In the genomic region with DNA sequence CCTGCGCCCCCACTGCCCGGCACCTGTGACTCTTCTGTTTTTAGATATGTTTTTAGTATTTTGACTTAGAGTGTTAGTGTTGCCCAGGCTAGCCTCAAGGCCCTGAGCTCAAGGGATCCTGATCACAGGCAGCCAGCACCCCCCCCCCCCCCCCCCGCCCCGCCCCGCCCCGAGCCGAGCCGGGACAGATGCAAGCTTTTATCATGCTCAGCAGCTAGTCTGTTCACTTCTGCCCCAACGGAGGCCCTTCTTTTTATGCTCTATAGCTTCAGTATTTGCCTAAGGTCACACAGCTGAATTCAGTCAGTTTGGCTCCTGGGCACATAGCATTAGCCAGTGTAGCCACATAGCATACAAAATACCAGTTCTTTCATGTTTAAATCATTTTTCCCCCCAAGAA, we compare ENCODE assay signal across 29 mouse cellular contexts. TPM values are rescaled to one million over a fixed set of nuclear protein-coding genes. Genes with fewer than 3 reads are reported as not detected.
DNase-seq lines count a peak whose midpoint lies in the region; ATAC-seq and TF ChIP-seq lines count a peak whose summit lies in the region.
"Had no signal": no experiment of that assay in that cellular context is flagged by ENCODE, and none has a peak within 500 bp of the region (broad histone marks: within the 10 kb centered on the region; RNA-seq: fewer than 3 reads in every experiment).

No protein-coding gene starts in this region.

- 47% methylated on average over 6 of the region's 9 CpGs for WGBS in hindbrain, embryonic 11.5 days
- WGBS in hindbrain, postnatal 0 days, result 66% methylated on average over 3 of the region's 9 CpGs
- 39% methylated on average over 6 of the region's 9 CpGs for WGBS in liver, embryonic 12.5 days (ENCODE audit: insufficient replicate concordance)

- H3K4me3 ChIP-seq in hindbrain, embryonic 11.5 days (ENCODE audit: low read depth, low read length), result no peak overlapping the region
- no peak overlapping the region for H3K4me3 ChIP-seq in hindbrain, postnatal 0 days (ENCODE audit: low read length)
- no peak overlapping the region for H3K4me3 ChIP-seq in ES-E14 (ENCODE audit: insufficient read depth in 1 of 2, low read depth in 1 of 2, low read length in 2 of 2, poor library complexity in 1 of 2, severe bottlenecking in 1 of 2)
- no peak overlapping the region for H3K4me3 ChIP-seq in liver, embryonic 12.5 days
- H3K4me3 ChIP-seq: limb, embryonic 13.5 days; lung, embryonic 15.5 days; midbrain, embryonic 13.5 days had no signal

- H3K9me3 ChIP-seq in hindbrain, embryonic 11.5 days (ENCODE audit: control insufficient read depth, low read length), result no peaks in the 10 kb centered on the region
- H3K9me3 ChIP-seq in hindbrain, postnatal 0 days (ENCODE audit: low read length), result no peaks in the 10 kb centered on the region
- H3K9me3 ChIP-seq in ES-E14 (ENCODE audit: control insufficient read depth, insufficient read depth, low read depth, low read length), result no peaks in the 10 kb centered on the region
- no peaks in the 10 kb centered on the region for H3K9me3 ChIP-seq in liver, embryonic 12.5 days (replicated peaks)
- H3K9me3 ChIP-seq: limb, embryonic 13.5 days; lung, embryonic 15.5 days; midbrain, embryonic 13.5 days had no signal

- H3K27me3 ChIP-seq in hindbrain, embryonic 11.5 days (ENCODE audit: control insufficient read depth, insufficient read depth, low read length), result no peaks in the 10 kb centered on the region
- H3K27me3 ChIP-seq in hindbrain, postnatal 0 days (ENCODE audit: insufficient read depth, low read length), result no peaks in the 10 kb centered on the region
- H3K27me3 ChIP-seq in liver, embryonic 12.5 days (replicated peaks), result no peaks in the 10 kb centered on the region
- H3K27me3 ChIP-seq: limb, embryonic 13.5 days; lung, embryonic 15.5 days; midbrain, embryonic 13.5 days; Patski had no signal

- in situ Hi-C loops in ES-E14 (cut with MboI; ENCODE audit: low sequenced_read_pairs in 2 of 2, unreplicated experiment in 2 of 2), result no loop called here

- no peak for DNase-seq in hindbrain, embryonic 11.5 days (ENCODE audit: low spot score)
- DNase-seq in hindbrain, postnatal 0 days (ENCODE audit: low spot score), result no peak
- no peak for DNase-seq in ES-E14 (ENCODE audit: low read depth, low spot score)
- DNase-seq in left cerebral cortex, postnatal 25 days (ENCODE audit: low spot score in 2 of 2), result no peak
- no peak for DNase-seq in embryo, embryonic 10.5 days (ENCODE audit: low spot score)
- DNase-seq: adrenal gland, postnatal 25 days; B cell, adult 2 months; cerebellum, adult 11-12 months; cerebellum, postnatal 14 days; embryo, embryonic 11 days; forebrain, postnatal 0 days; kidney, adult 8-10 months; kidney, postnatal 25 days; lung, postnatal 4 days; right cerebral cortex, postnatal 14 days; spleen, adult 18-20 months; thymus, adult 2 months had no signal

- no peak for TF ChIP-seq CTCF in hindbrain, postnatal 0 days (IDR thresholded peaks at IDR 0.05; ENCODE audit: low read depth)

- peak; percentile 43; the same call in 1 of the 2 replicates for ATAC-seq in hindbrain, embryonic 11.5 days (ENCODE audit: low FRiP score)
- ATAC-seq in hindbrain, postnatal 0 days, result no peak
- ATAC-seq in liver, embryonic 12.5 days, result peak; percentile 90
- ATAC-seq in megakaryocyte-erythroid progenitor cell, adult 5-6 weeks (replicated peaks; ENCODE audit: low FRiP score, low TSS enrichment, poor library complexity, severe bottlenecking), result peak; percentile 86
- ATAC-seq: forebrain, postnatal 0 days; inflammation-experienced regulatory T-cells, adult 6 months; midbrain, embryonic 13.5 days; Patski had no signal

- H3K36me3 ChIP-seq in hindbrain, embryonic 11.5 days (ENCODE audit: control insufficient read depth, insufficient read depth, low read length), result no peaks in the 10 kb centered on the region
- no peaks in the 10 kb centered on the region for H3K36me3 ChIP-seq in hindbrain, postnatal 0 days (ENCODE audit: insufficient read depth, low read length)
- H3K36me3 ChIP-seq in ES-E14 (ENCODE audit: control insufficient read depth, insufficient read depth, low read length, poor library complexity, severe bottlenecking), result peaks cover 2% of the 10 kb centered on the region; the same call in 1 of the 2 replicates
- no peaks in the 10 kb centered on the region for H3K36me3 ChIP-seq in liver, embryonic 12.5 days
- H3K36me3 ChIP-seq: limb, embryonic 13.5 days; lung, embryonic 15.5 days; midbrain, embryonic 13.5 days had no signal

- H3K9ac ChIP-seq in hindbrain, embryonic 11.5 days (ENCODE audit: low read depth, low read length), result no peak overlapping the region
- H3K9ac ChIP-seq in hindbrain, postnatal 0 days (replicated peaks; ENCODE audit: low read length), result no peak overlapping the region
- no peak overlapping the region for H3K9ac ChIP-seq in ES-E14 (ENCODE audit: insufficient read depth, low read depth, low read length, poor library complexity, severe bottlenecking)
- 0 out of 2 replicates have a peak overlapping the region, but pooled peaks have one; percentile 38 for H3K9ac ChIP-seq in liver, embryonic 12.5 days
- H3K9ac ChIP-seq: forebrain, postnatal 0 days; limb, embryonic 13.5 days; lung, embryonic 15.5 days; midbrain, embryonic 13.5 days had no signal

- H3K27ac ChIP-seq in hindbrain, embryonic 11.5 days (ENCODE audit: low read depth, low read length), result no peak overlapping the region
- no peak overlapping the region for H3K27ac ChIP-seq in hindbrain, postnatal 0 days
- no peak overlapping the region; the same call in 1 of the 2 replicates for H3K27ac ChIP-seq in ES-E14 (ENCODE audit: insufficient read depth, low read depth, low read length, poor library complexity, severe bottlenecking)
- H3K27ac ChIP-seq in liver, embryonic 12.5 days, result peak overlapping the region; percentile 62
- H3K27ac ChIP-seq: limb, embryonic 13.5 days; lung, embryonic 15.5 days; midbrain, embryonic 13.5 days had no signal

- H3K4me1 ChIP-seq in hindbrain, embryonic 11.5 days (replicated peaks; ENCODE audit: control insufficient read depth, insufficient read depth, low read length), result no peaks in the 10 kb centered on the region
- H3K4me1 ChIP-seq in hindbrain, postnatal 0 days (ENCODE audit: insufficient read depth, low read length), result no peaks in the 10 kb centered on the region
- peaks cover 10 to 17% of the 10 kb centered on the region in 2 experiments for H3K4me1 ChIP-seq in ES-E14 (ENCODE audit: control insufficient read depth in 2 of 2, insufficient read depth in 2 of 2, low read length in 2 of 2, poor library complexity in 1 of 2)
- peaks cover 50% of the 10 kb centered on the region for H3K4me1 ChIP-seq in liver, embryonic 12.5 days
- H3K4me1 ChIP-seq: limb, embryonic 13.5 days; lung, embryonic 15.5 days; midbrain, embryonic 13.5 days had no signal

- H3K4me2 ChIP-seq in hindbrain, embryonic 11.5 days (replicated peaks; ENCODE audit: low read depth, low read length), result no peak overlapping the region
- H3K4me2 ChIP-seq in hindbrain, postnatal 0 days (ENCODE audit: low read depth, low read length), result no peak overlapping the region
- peak overlapping the region; percentile 42 for H3K4me2 ChIP-seq in liver, embryonic 12.5 days
- H3K4me2 ChIP-seq: limb, embryonic 13.5 days; lung, embryonic 15.5 days; midbrain, embryonic 13.5 days had no signal

- intact Hi-C loops in left cerebral cortex, postnatal 25 days (cut with DNase I), result no loop called here

RNA-seq across cellular contexts. Expression of gene Gm6169, which starts 12.7 kb away (rescaled TPM):
- polyA plus RNA-seq in hindbrain, embryonic 11.5 days (2014; fragmentation: Nextera tagmentation; extraction: Ambion mirVana), result 0.64 and 1.6 TPM in 2 replicates
- total RNA-seq in hindbrain, postnatal 0 days (2014; rRNA removed), result 0.37 TPM in 1 of 2 replicates, not detected in the other
- 0.57 and 1.3 TPM in 2 replicates for polyA plus RNA-seq in hindbrain, postnatal 0 days (2015; fragmentation: Nextera tagmentation; extraction: Ambion mirVana)
- total RNA-seq in ES-E14 (2012; rRNA removed), result 6.7 and 8.4 TPM in 2 replicates
- 0.75 and 1.5 TPM in 2 replicates for polyA plus RNA-seq in liver, embryonic 12.5 days (2016; fragmentation: Nextera tagmentation; extraction: Ambion mirVana)
- 0.46 and 2.0 TPM in 2 replicates for total RNA-seq in megakaryocyte-erythroid progenitor cell, adult 5-6 weeks (2014; fragmentation: Nextera tagmentation)
- total RNA-seq in megakaryocyte-erythroid progenitor cell, adult 5-6 weeks (2017), result 0.33 and 2.1 TPM in 2 replicates
- 1 to 10 TPM in 1 of 2 experiments, not detected in 1; 2.5 TPM for total RNA-seq in left cerebral cortex, postnatal 25 days (2021)
- total RNA-seq: forebrain, postnatal 0 days had no signal

RNA-seq across cellular contexts. Expression of gene Fam169a, which starts 19.2 kb away (rescaled TPM):
- polyA plus RNA-seq in hindbrain, embryonic 11.5 days (2014; fragmentation: Nextera tagmentation; extraction: Ambion mirVana), result 10.9 and 12.2 TPM in 2 replicates
- 25.7 and 27.8 TPM in 2 replicates for total RNA-seq in hindbrain, postnatal 0 days (2014; rRNA removed)
- 22.3 and 24.8 TPM in 2 replicates for polyA plus RNA-seq in hindbrain, postnatal 0 days (2015; fragmentation: Nextera tagmentation; extraction: Ambion mirVana)
- 63.4 and 67.2 TPM in 2 replicates for total RNA-seq in ES-E14 (2012; rRNA removed)
- polyA plus RNA-seq in liver, embryonic 12.5 days (2016; fragmentation: Nextera tagmentation; extraction: Ambion mirVana), result 3.8 and 4.3 TPM in 2 replicates
- 0.44 TPM in 1 of 2 replicates, not detected in the other for total RNA-seq in megakaryocyte-erythroid progenitor cell, adult 5-6 weeks (2014; fragmentation: Nextera tagmentation)
- 0.65 and 1.3 TPM in 2 replicates for total RNA-seq in megakaryocyte-erythroid progenitor cell, adult 5-6 weeks (2017)
- 10 to 100 TPM; 42.6 to 48.6 TPM for total RNA-seq in left cerebral cortex, postnatal 25 days (2021)

RNA-seq across cellular contexts. Expression of gene Gfm2, which starts 51.4 kb away (rescaled TPM):
- polyA plus RNA-seq in hindbrain, embryonic 11.5 days (2014; fragmentation: Nextera tagmentation; extraction: Ambion mirVana), result 35.2 and 39.1 TPM in 2 replicates
- 18.6 and 23.3 TPM in 2 replicates for total RNA-seq in hindbrain, postnatal 0 days (2014; rRNA removed)
- polyA plus RNA-seq in hindbrain, postnatal 0 days (2015; fragmentation: Nextera tagmentation; extraction: Ambion mirVana), result 21.4 and 22.8 TPM in 2 replicates
- total RNA-seq in ES-E14 (2012; rRNA removed), result 70.6 and 100 TPM in 2 replicates
- 29.0 and 31.7 TPM in 2 replicates for polyA plus RNA-seq in liver, embryonic 12.5 days (2016; fragmentation: Nextera tagmentation; extraction: Ambion mirVana)
- 38.1 and 50.3 TPM in 2 replicates for total RNA-seq in megakaryocyte-erythroid progenitor cell, adult 5-6 weeks (2014; fragmentation: Nextera tagmentation)
- 39.2 and 40.1 TPM in 2 replicates for total RNA-seq in megakaryocyte-erythroid progenitor cell, adult 5-6 weeks (2017)
- total RNA-seq in left cerebral cortex, postnatal 25 days (2021), result 10 to 100 TPM; 22.4 to 26.4 TPM

RNA-seq across cellular contexts. Expression of gene Nsa2, which starts 51.4 kb away (rescaled TPM):
- 67.1 and 71.0 TPM in 2 replicates for polyA plus RNA-seq in hindbrain, embryonic 11.5 days (2014; fragmentation: Nextera tagmentation; extraction: Ambion mirVana)
- total RNA-seq in hindbrain, postnatal 0 days (2014; rRNA removed), result 18.5 and 21.6 TPM in 2 replicates
- 41.7 and 45.0 TPM in 2 replicates for polyA plus RNA-seq in hindbrain, postnatal 0 days (2015; fragmentation: Nextera tagmentation; extraction: Ambion mirVana)
- total RNA-seq in ES-E14 (2012; rRNA removed), result 98.3 and 116 TPM in 2 replicates
- polyA plus RNA-seq in liver, embryonic 12.5 days (2016; fragmentation: Nextera tagmentation; extraction: Ambion mirVana), result 41.5 and 42.2 TPM in 2 replicates
- 177 and 255 TPM in 2 replicates for total RNA-seq in megakaryocyte-erythroid progenitor cell, adult 5-6 weeks (2014; fragmentation: Nextera tagmentation)
- total RNA-seq in megakaryocyte-erythroid progenitor cell, adult 5-6 weeks (2017), result 382 and 513 TPM in 2 replicates
- 10 to 100 TPM; 38.0 to 41.1 TPM for total RNA-seq in left cerebral cortex, postnatal 25 days (2021)

RNA-seq across cellular contexts. Expression of gene 1700029F12Rik, which starts 52.2 kb away (rescaled TPM):
- polyA plus RNA-seq in hindbrain, embryonic 11.5 days (2014; fragmentation: Nextera tagmentation; extraction: Ambion mirVana), result not detected in 2 replicates
- total RNA-seq in hindbrain, postnatal 0 days (2014; rRNA removed), result not detected in 2 replicates
- not detected in 2 replicates for polyA plus RNA-seq in hindbrain, postnatal 0 days (2015; fragmentation: Nextera tagmentation; extraction: Ambion mirVana)
- not detected in 2 replicates for total RNA-seq in ES-E14 (2012; rRNA removed)
- polyA plus RNA-seq in liver, embryonic 12.5 days (2016; fragmentation: Nextera tagmentation; extraction: Ambion mirVana), result not detected in 2 replicates
- total RNA-seq in megakaryocyte-erythroid progenitor cell, adult 5-6 weeks (2014; fragmentation: Nextera tagmentation), result not detected in 2 replicates
- total RNA-seq in megakaryocyte-erythroid progenitor cell, adult 5-6 weeks (2017), result not detected in 2 replicates
- total RNA-seq in left cerebral cortex, postnatal 25 days (2021), result not detected
- total RNA-seq: adrenal gland, postnatal 25 days; forebrain, postnatal 0 days; hematopoietic stem cell, adult 5-6 weeks had no signal
- polyA plus RNA-seq: embryonic facial prominence, embryonic 14.5 days; forebrain, postnatal 0 days; heart, embryonic 14.5 days; inflammation-experienced regulatory T-cells, adult 6 months; limb, embryonic 13.5 days; lung, embryonic 15.5 days; midbrain, embryonic 13.5 days; neural tube, embryonic 14.5 days; Patski; stomach, embryonic 14.5 days had no signal

Comparison
In these comparisons a context has a peak if more than half of its experiments do, and no peak if none do; other contexts are left out.
1. RNA of gene Fam169a, which starts 19.2 kb away (total RNA-seq): 63.4 to 67.2 TPM in ES-E14, 42.6 to 48.6 TPM in left cerebral cortex, postnatal 25 days and 25.7 to 27.8 TPM in hindbrain, postnatal 0 days; 0.44 to 1.3 TPM in megakaryocyte-erythroid progenitor cell, adult 5-6 weeks; every median in the first group is over 10 times any median in the second.